Mouse (Mus musculus): ENCODE results near the gene Bap1.

DNA sequence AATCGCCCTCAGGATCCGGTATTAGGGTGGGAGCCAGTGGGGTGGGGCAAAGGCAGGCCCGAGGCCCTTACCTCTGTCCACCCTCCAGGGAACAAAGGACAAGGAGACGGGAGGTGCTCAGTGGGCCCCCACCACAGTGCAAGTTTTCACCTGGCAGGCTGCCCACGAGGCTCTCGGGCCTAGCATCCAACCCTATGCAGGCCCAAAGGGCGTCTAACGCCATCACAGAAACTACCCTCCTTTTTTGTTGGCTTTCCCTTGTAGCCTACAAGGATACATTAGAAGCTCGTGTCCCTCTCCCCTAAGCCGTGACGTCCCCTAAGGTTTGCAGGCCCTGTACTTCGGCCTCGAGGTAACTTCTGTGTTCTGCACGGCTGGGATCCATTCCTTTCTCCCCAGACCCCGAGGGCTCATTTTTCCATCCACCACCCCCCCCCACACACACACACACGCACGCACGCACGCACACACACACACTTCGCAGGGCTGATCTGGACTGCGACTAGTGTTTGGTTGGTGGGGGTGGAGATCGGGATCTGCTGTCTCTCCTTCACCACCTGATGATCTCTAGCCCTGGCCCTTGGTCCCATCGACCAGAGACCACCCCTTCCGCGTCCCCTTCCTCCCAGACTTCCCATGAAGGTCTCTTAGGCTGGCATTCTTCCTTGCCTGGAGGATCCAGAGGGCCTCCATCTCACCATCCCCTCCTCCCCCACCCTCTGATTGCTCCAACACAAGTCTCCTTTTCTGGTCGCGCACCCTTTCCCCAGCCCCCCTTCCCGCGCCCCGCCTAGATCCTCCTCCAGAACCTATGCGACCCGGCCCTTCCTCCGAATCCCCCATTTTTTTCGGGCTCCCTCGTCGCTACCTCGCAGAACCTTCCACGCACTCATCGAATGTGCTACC lies 45.4 kb upstream of the Bap1 start:
- TF ChIP-seq USF1 (IDR thresholded peaks at IDR 0.05; ENCODE audit: low read depth): no peak
- TF ChIP-seq CTCF (IDR thresholded peaks at IDR 0.05; ENCODE audit: control insufficient read depth, insufficient read depth, insufficient read length): no peak
